30 mouse cellular contexts compared by ENCODE assay signal in the genomic region with DNA sequence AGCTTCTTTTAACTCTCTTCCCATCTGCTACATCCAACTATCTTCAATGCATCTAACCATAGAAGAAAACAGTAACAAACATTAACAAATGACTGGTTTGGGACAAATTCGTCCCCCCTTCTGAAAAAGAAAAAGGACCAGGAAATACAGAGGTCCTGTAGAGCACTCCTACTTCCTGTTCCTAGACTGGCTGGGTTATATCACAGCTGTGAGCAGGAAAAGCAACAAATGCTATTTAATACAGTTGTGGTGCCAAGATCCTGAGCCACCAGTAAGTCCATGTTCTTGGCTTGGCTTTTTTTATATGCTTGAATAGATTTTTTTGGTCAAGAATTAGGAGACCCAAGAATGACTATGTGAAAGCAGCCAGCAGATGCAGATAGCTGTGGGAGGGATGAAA.
DNase-seq lines count a peak whose midpoint lies in the region; ATAC-seq and TF ChIP-seq lines count a peak whose summit lies in the region.
"Had no signal": no experiment of that assay in that cellular context is flagged by ENCODE, and none has a peak within 500 bp of the region (broad histone marks: within the 10 kb centered on the region; RNA-seq: fewer than 3 reads in every experiment).

No protein-coding gene starts in this region.

- H3K9me3 ChIP-seq in heart, embryonic 12.5 days (replicated peaks), result no peaks in the 10 kb centered on the region
- no peaks in the 10 kb centered on the region for H3K9me3 ChIP-seq in lung, postnatal 0 days (ENCODE audit: low read length)
- H3K9me3 ChIP-seq: embryonic facial prominence, embryonic 10.5 days; embryonic facial prominence, embryonic 13.5 days; forebrain, embryonic 12.5 days; forebrain, embryonic 15.5 days; G1E; heart, embryonic 13.5 days; hindbrain, embryonic 10.5 days; hindbrain, embryonic 13.5 days; intestine, embryonic 15.5 days had no signal

- H3K4me1 ChIP-seq in heart, embryonic 12.5 days (replicated peaks), result no peaks in the 10 kb centered on the region
- H3K4me1 ChIP-seq in lung, postnatal 0 days (ENCODE audit: insufficient read depth, low read depth, low read length), result no peaks in the 10 kb centered on the region
- H3K4me1 ChIP-seq in lung, adult 2 months (ENCODE audit: control insufficient read depth, insufficient read depth, low read length), result no peaks in the 10 kb centered on the region
- H3K4me1 ChIP-seq: embryonic facial prominence, embryonic 10.5 days; embryonic facial prominence, embryonic 13.5 days; forebrain, embryonic 12.5 days; forebrain, embryonic 15.5 days; heart, embryonic 13.5 days; hindbrain, embryonic 10.5 days; hindbrain, embryonic 13.5 days; intestine, embryonic 15.5 days had no signal

- H3K4me3 ChIP-seq in heart, embryonic 12.5 days, result no peak overlapping the region
- H3K4me3 ChIP-seq in lung, postnatal 0 days (ENCODE audit: low read depth, low read length), result no peak overlapping the region
- no peak overlapping the region for H3K4me3 ChIP-seq in lung, adult 2 months (replicated peaks; ENCODE audit: extremely low read depth, low read depth, low read length)
- H3K4me3 ChIP-seq: embryonic facial prominence, embryonic 10.5 days; embryonic facial prominence, embryonic 13.5 days; erythroblast, embryonic 14.5 days; forebrain, embryonic 12.5 days; forebrain, embryonic 15.5 days; heart, embryonic 13.5 days; hindbrain, embryonic 10.5 days; hindbrain, embryonic 13.5 days; intestine, embryonic 15.5 days had no signal

- TF ChIP-seq POLR2A in lung, adult 2 months (IDR thresholded peaks at IDR 0.05; ENCODE audit: borderline replicate concordance, extremely low read depth, low read depth, low read length), result no peak

- H3K27me3 ChIP-seq in heart, embryonic 12.5 days (replicated peaks), result no peaks in the 10 kb centered on the region
- no peaks in the 10 kb centered on the region for H3K27me3 ChIP-seq in lung, postnatal 0 days (replicated peaks; ENCODE audit: insufficient read depth, low read length)
- H3K27me3 ChIP-seq: CH12.LX; forebrain, embryonic 15.5 days; heart, embryonic 13.5 days; intestine, embryonic 15.5 days had no signal

- WGBS in heart, embryonic 12.5 days, result 36% methylated on average over 1 of the region's 1 CpGs
- 13% methylated on average over 1 of the region's 1 CpGs for WGBS in lung, postnatal 0 days
- WGBS in lung, adult 2 months, result 33% methylated on average over 1 of the region's 1 CpGs

- no peaks in the 10 kb centered on the region for H3K36me3 ChIP-seq in heart, embryonic 12.5 days
- H3K36me3 ChIP-seq in lung, postnatal 0 days (ENCODE audit: insufficient read depth, low read length), result no peaks in the 10 kb centered on the region
- H3K36me3 ChIP-seq: embryonic facial prominence, embryonic 10.5 days; embryonic facial prominence, embryonic 13.5 days; forebrain, embryonic 12.5 days; forebrain, embryonic 15.5 days; G1E; heart, embryonic 13.5 days; hindbrain, embryonic 10.5 days; hindbrain, embryonic 13.5 days; intestine, embryonic 15.5 days had no signal

- intact Hi-C loops in heart, postnatal 25 days (cut with DNase I), result loop anchor here (5.0 kb wide), 1 partner anchor 59 kb away; no protein-coding TSS in a partner anchor

- TF ChIP-seq CTCF in lung, postnatal 0 days (IDR thresholded peaks at IDR 0.05), result no peak
- TF ChIP-seq CTCF in lung, adult 2 months (IDR thresholded peaks at IDR 0.05; ENCODE audit: insufficient read depth, low read length), result no peak

- H3K27ac ChIP-seq in heart, embryonic 12.5 days (ENCODE audit: poor library complexity, severe bottlenecking), result no peak overlapping the region
- no peak overlapping the region for H3K27ac ChIP-seq in lung, postnatal 0 days (ENCODE audit: low read length)
- H3K27ac ChIP-seq: embryonic facial prominence, embryonic 10.5 days; embryonic facial prominence, embryonic 13.5 days; forebrain, embryonic 12.5 days; forebrain, embryonic 15.5 days; heart, embryonic 13.5 days; hindbrain, embryonic 10.5 days; hindbrain, embryonic 13.5 days; intestine, embryonic 15.5 days had no signal

- H3K4me2 ChIP-seq in heart, embryonic 12.5 days, result no peak overlapping the region
- no peak overlapping the region for H3K4me2 ChIP-seq in lung, postnatal 0 days (replicated peaks; ENCODE audit: low read depth, low read length)
- H3K4me2 ChIP-seq: embryonic facial prominence, embryonic 13.5 days; forebrain, embryonic 12.5 days; forebrain, embryonic 15.5 days; heart, embryonic 13.5 days; hindbrain, embryonic 13.5 days; intestine, embryonic 15.5 days had no signal

- no peak for TF ChIP-seq EP300 in lung, postnatal 0 days (IDR thresholded peaks at IDR 0.05)

- no peak for ATAC-seq in heart, embryonic 12.5 days (ENCODE audit: insufficient number of reproducible peaks, low FRiP score)
- no peak for ATAC-seq in lung, postnatal 0 days
- ATAC-seq: forebrain, embryonic 15.5 days; hindbrain, embryonic 16.5 days; intestine, embryonic 15.5 days had no signal

- peak; percentile 85 for DNase-seq in heart, adult 11 months
- no peak for DNase-seq in heart, postnatal 25 days (ENCODE audit: low spot score)
- DNase-seq in heart, postnatal 4 days, result peak; percentile 4
- DNase-seq in kidney, postnatal 10 days, result peak; percentile 6
- DNase-seq in kidney, adult 9 months, result no peak
- DNase-seq in lung, postnatal 0 days (ENCODE audit: low spot score), result peak; percentile 7
- DNase-seq in lung, adult 2 months, result no peak
- DNase-seq: adrenal gland, adult 2 months; adrenal gland, postnatal 14 days; B cell, adult 2 months; cerebellum, adult 11-12 months; cerebellum, adult 8-10 months; cerebellum, postnatal 10 days; cerebellum, postnatal 36 days; embryo, embryonic 11 days; gastrocnemius, postnatal 10 days; gastrocnemius, postnatal 36 days had no signal

- H3K9ac ChIP-seq in heart, embryonic 12.5 days, result no peak overlapping the region
- H3K9ac ChIP-seq in lung, postnatal 0 days (replicated peaks; ENCODE audit: low read depth), result no peak overlapping the region
- H3K9ac ChIP-seq: embryonic facial prominence, embryonic 13.5 days; forebrain, embryonic 12.5 days; forebrain, embryonic 15.5 days; heart, embryonic 13.5 days; hindbrain, embryonic 13.5 days; intestine, embryonic 15.5 days had no signal

Comparison
In these comparisons a context has a peak if more than half of its experiments do, and no peak if none do; other contexts are left out.
1. DNase-seq: peak in heart, adult 11 months (single experiment), heart, postnatal 4 days (single experiment), kidney, postnatal 10 days (single experiment) and lung, postnatal 0 days (single experiment); none in heart, postnatal 25 days (single experiment), kidney, adult 9 months (single experiment) and lung, adult 2 months (single experiment).